Comparison of ENCODE assay signal across 9 mouse cellular contexts in the genomic region with DNA sequence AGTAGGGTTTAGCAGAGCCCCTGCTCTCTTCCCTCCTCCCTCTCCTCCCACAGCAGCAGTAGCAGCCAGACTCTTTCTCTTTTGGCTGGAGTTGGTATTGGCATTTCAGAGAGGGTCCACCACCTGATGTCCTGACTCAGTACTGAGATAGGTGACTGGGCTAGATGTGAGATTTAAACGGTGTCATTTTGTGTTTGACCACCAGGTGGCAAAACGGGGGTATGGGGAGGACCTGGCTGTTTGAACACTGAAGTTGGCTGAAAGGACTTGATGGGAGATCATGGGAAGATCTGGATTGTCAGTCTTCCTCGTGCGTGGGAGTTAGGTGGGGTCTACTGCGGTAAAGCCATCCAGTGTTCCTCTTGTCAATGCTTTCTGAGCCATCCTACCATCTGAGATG. TPM values are rescaled to one million over a fixed set of nuclear protein-coding genes. Genes with fewer than 3 reads are reported as not detected.
A peak's percentile ranks its signal among the peaks of the same experiment; 100 is the strongest.
DNase-seq lines count a peak whose midpoint lies in the region; ATAC-seq lines count a peak whose summit lies in the region.
"Had no signal": no experiment of that assay in that cellular context is flagged by ENCODE, and none has a peak within 500 bp of the region (broad histone marks: within the 10 kb centered on the region; RNA-seq: fewer than 3 reads in every experiment).

No protein-coding gene starts in this region.

- no peak overlapping the region for H3K4me3 ChIP-seq in heart, embryonic 10.5 days

- 0 out of 2 replicates have a peak, but pooled peaks have one; percentile 49 for ATAC-seq in monocyte, adult 5-6 weeks (replicated peaks; ENCODE audit: insufficient number of reproducible peaks, low FRiP score, low TSS enrichment, poor library complexity, severe bottlenecking)

- no peaks in the 10 kb centered on the region for H3K27me3 ChIP-seq in heart, embryonic 10.5 days (ENCODE audit: insufficient read depth, poor library complexity, severe bottlenecking)

- intact Hi-C loops in left cerebral cortex, postnatal 10 days (cut with DNase I) = loop anchor here (5.0 to 10.0 kb wide), 2 partner anchors 124 to 221 kb away; no protein-coding TSS in a partner anchor

- peaks cover 63% of the 10 kb centered on the region for H3K36me3 ChIP-seq in heart, embryonic 10.5 days

- no peak overlapping the region for H3K27ac ChIP-seq in heart, embryonic 10.5 days

- DNase-seq in right cerebral cortex, adult 2 months (ENCODE audit: low spot score in 2 of 2) = peak; percentile 38 to 66
- DNase-seq in right cerebral cortex, postnatal 36 days (ENCODE audit: low spot score in 2 of 2) = no peak
- peak; percentile 46 for DNase-seq in WW6 (ENCODE audit: low read depth, low spot score)
- peak; percentile 70 to 82 for DNase-seq in cerebellum, postnatal 25 days
- peak; percentile 85 for DNase-seq in heart, embryonic 10.5 days (ENCODE audit: low spot score)
- DNase-seq in left cerebral cortex, postnatal 10 days (ENCODE audit: extremely low spot score in 1 of 2, low spot score in 2 of 2) = peak; percentile 31 to 48
- DNase-seq in yolk sac, embryonic 10.5 days (ENCODE audit: low spot score) = peak; percentile 49

- 36% methylated on average over 5 of the region's 5 CpGs for WGBS in heart, embryonic 10.5 days

- H3K4me1 ChIP-seq in heart, embryonic 10.5 days = 0 out of 2 replicates have a peak, but pooled peaks cover 7% of the 10 kb centered on the region

- no peaks in the 10 kb centered on the region for H3K9me3 ChIP-seq in heart, embryonic 10.5 days

RNA-seq across cellular contexts. Expression of a gene that starts 10.7 kb away (rescaled TPM):
- 197 and 198 TPM in 2 replicates for polyA plus RNA-seq in heart, embryonic 10.5 days (2016; fragmentation: Nextera tagmentation; extraction: Ambion mirVana)
- 100 to 1,000 TPM; 119 to 121 TPM for total RNA-seq in left cerebral cortex, postnatal 10 days (2021)
- 118 to 134 TPM (median 121 TPM) in 3 replicates for total RNA-seq in monocyte, adult 5-6 weeks (2017)

RNA-seq across cellular contexts. Expression of a gene that starts 13.4 kb away (rescaled TPM):
- 1.1 and 1.9 TPM in 2 replicates for polyA plus RNA-seq in heart, embryonic 10.5 days (2016; fragmentation: Nextera tagmentation; extraction: Ambion mirVana)
- not detected for total RNA-seq in left cerebral cortex, postnatal 10 days (2021)
- 13.8 to 38.9 TPM (median 15.8 TPM) in 3 replicates for total RNA-seq in monocyte, adult 5-6 weeks (2017)
- total RNA-seq: gastrocnemius, adult 8-10 months had no signal

RNA-seq across cellular contexts. Expression of a gene that starts 15.9 kb away (rescaled TPM):
- polyA plus RNA-seq in heart, embryonic 10.5 days (2016; fragmentation: Nextera tagmentation; extraction: Ambion mirVana) = 4.7 and 6.3 TPM in 2 replicates
- total RNA-seq in left cerebral cortex, postnatal 10 days (2021) = 1 to 10 TPM; 2.4 to 3.6 TPM
- total RNA-seq in monocyte, adult 5-6 weeks (2017) = 0.38 to 5.2 TPM (median 2.5 TPM) in 3 replicates

RNA-seq across cellular contexts. Expression of a gene that starts 33.8 kb away (rescaled TPM):
- polyA plus RNA-seq in heart, embryonic 10.5 days (2016; fragmentation: Nextera tagmentation; extraction: Ambion mirVana) = 48.4 and 62.3 TPM in 2 replicates
- total RNA-seq in left cerebral cortex, postnatal 10 days (2021) = 1 to 10 TPM; 1.8 to 3.1 TPM
- 3.2 to 5.9 TPM (median 3.5 TPM) in 3 replicates for total RNA-seq in monocyte, adult 5-6 weeks (2017)

Comparison
In these comparisons a context has a peak if more than half of its experiments do, and no peak if none do; other contexts are left out.
1. DNase-seq: peak in right cerebral cortex, adult 2 months (2 of 2), WW6 (single experiment), cerebellum, postnatal 25 days (2 of 2), heart, embryonic 10.5 days (single experiment), left cerebral cortex, postnatal 10 days (2 of 2) and yolk sac, embryonic 10.5 days (single experiment); none in right cerebral cortex, postnatal 36 days (0 of 2).
2. RNA of a gene that starts 13.4 kb away (total RNA-seq): 13.8 to 38.9 TPM in monocyte, adult 5-6 weeks; not detected in left cerebral cortex, postnatal 10 days; every median in the first group is over 10 times any median in the second.